Mouse (Mus musculus) CH12.LX (cell line): ENCODE measurements around the gene Tmem150c.

Source experiments
- CTCF ChIP-seq, 2 experiments: IDR thresholded peaks in 1 of 2; conservative IDR thresholded peaks in 1 of 2; 2 replicates each; pipeline ENCODE4 v1.5.1; 2011 to 2012; ENCODE audit warnings: low read depth in 2 of 2, low read length in 2 of 2, improper control_type of control experiment in 1 of 2, inconsistent platforms in 1 of 2, mild to moderate bottlenecking in 1 of 2, moderate library complexity in 1 of 2
- E2F4 ChIP-seq: IDR thresholded peaks from 2 replicates; pipeline ENCODE4 v1.6.1; 2011; ENCODE audit warnings: low read depth, low read length, improper control_type of control experiment; ENCODE audit not compliant: insufficient replicate concordance
- ELF1 ChIP-seq: IDR thresholded peaks from 2 replicates; pipeline ENCODE4 v1.6.1; 2014; ENCODE audit warnings: low read depth, mild to moderate bottlenecking, inconsistent platforms, low read length, improper control_type of control experiment
- GABPA ChIP-seq: IDR thresholded peaks from 2 replicates; pipeline ENCODE4 v1.6.1; 2012; ENCODE audit warnings: low read depth, low read length, improper control_type of control experiment, inconsistent platforms; ENCODE audit not compliant: insufficient replicate concordance
- POLR2A ChIP-seq: IDR thresholded peaks from 2 replicates; pipeline ENCODE4 v1.6.1; 2011; ENCODE audit warnings: low read depth, mild to moderate bottlenecking, improper control_type of control experiment, low read length
- TCF12 ChIP-seq: IDR thresholded peaks from 2 replicates; pipeline ENCODE4 v1.6.1; 2014; ENCODE audit warnings: low read depth, mild to moderate bottlenecking, inconsistent platforms, low read length, improper control_type of control experiment

GRCm38 (mm10) chr5:100178781-100179165, 19.2 kb upstream of the Tmem150c start:
- no peak for TF ChIP-seq TCF12
- no peak for TF ChIP-seq ELF1
- TF ChIP-seq E2F4, result no peak
- TF ChIP-seq POLR2A, result no peak
- no peak for TF ChIP-seq CTCF (conservative IDR thresholded peaks at IDR 0.05 in 1 of 2, IDR thresholded peaks at IDR 0.05 in 1 of 2; ENCODE audit: low read depth in 2 of 2, low read length in 2 of 2)
- TF ChIP-seq GABPA, result no peak
